Mouse (Mus musculus): ENCODE data around the gene Hoxc9. TPM values are rescaled to one million over a fixed set of nuclear protein-coding genes. Genes with fewer than 3 reads are reported as not detected.

Hoxc9 gene
- not detected in 2 replicates for polyA plus RNA-seq (2014; fragmentation: Nextera tagmentation; extraction: Ambion mirVana)

DNA sequence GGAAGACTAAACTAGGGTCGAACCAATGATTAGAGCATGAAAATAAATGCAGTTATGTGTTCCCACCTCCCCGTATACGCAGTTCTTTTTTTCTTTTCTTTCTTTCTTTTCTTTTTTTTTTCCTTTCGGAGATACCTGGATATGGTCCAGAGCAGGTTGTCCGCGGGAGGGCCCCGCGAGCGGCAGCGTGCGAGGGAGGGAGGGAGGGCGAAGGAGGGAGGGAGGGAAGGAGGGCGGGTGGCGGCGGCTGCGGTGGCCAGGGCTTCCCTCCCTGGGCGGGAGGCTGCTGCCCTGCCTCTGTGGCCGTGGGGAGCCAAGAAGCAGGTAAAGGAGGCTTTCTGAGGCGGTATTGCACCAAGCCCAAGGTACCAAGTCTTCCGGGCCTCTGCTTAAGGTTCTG, at the start of gene Hoxc9:
Gene Hoxc9, plus strand, starts transcription at position 269 of the 400 bp plus-strand sequence.
- Histone ChIP-seq H3K4me1 (ENCODE audit: control insufficient read depth, insufficient read depth, low read length) (no peaks in the 10 kb centered on the region), H3K27me3 (ENCODE audit: control insufficient read depth, insufficient read depth, low read length) (peaks cover 97% of the 10 kb centered on the region), H3K9ac (replicated peaks; ENCODE audit: low read length) (no peak within 1 kb of the TSS), H3K4me3 (ENCODE audit: low read depth, low read length) (no peak within 1 kb of the TSS), H3K27ac (replicated peaks; ENCODE audit: low read depth, low read length) (no peak within 1 kb of the TSS), H3K9me3 (replicated peaks; ENCODE audit: control insufficient read depth, low read length) (no peaks in the 10 kb centered on the region), H3K36me3 (replicated peaks; ENCODE audit: control insufficient read depth, insufficient read depth, low read depth, low read length) (no peaks in the 10 kb centered on the region), H3K4me2 (ENCODE audit: low read depth, low read length) (no peak within 1 kb of the TSS)
- DNase-seq (ENCODE audit: low spot score) (no peak), ATAC-seq (replicated peaks; ENCODE audit: insufficient number of reproducible peaks, low FRiP score, low TSS enrichment, low read depth) (no peak)
- WGBS: 0% methylated on average over 13 of the region's 20 CpGs

DNA sequence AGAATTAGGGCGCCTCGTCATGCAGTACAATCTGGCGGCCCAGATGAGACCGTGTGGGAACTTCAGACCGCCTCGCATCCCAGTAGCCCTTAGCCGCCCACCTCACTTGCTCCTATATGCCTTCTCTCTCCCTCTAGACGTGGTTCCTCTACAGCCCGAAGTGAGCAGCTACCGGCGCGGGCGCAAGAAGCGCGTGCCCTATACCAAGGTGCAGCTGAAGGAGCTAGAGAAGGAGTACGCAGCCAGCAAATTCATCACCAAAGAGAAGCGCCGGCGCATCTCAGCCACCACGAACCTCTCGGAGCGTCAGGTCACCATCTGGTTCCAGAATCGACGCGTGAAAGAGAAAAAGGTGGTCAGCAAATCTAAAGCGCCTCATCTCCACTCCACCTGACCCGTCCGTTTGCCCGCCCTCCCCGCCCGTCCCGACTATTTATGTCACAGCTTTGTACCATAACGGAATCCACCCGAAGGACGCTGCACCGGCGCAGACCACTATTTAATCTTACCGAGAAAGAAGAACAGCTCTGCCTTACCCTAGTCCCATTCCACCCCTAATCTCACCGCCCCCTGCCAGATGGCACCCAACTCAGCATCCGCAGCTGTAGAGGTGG, 49.1 kb upstream of the Hoxc9 start:
- no peak overlapping the region for H3K4me3 ChIP-seq (ENCODE audit: low read depth, low read length)
- no peaks in the 10 kb centered on the region for H3K4me1 ChIP-seq (ENCODE audit: control insufficient read depth, insufficient read depth, low read length)
- no peak for ATAC-seq (replicated peaks; ENCODE audit: insufficient number of reproducible peaks, low FRiP score, low TSS enrichment, low read depth)
- no peak overlapping the region for H3K9ac ChIP-seq (replicated peaks; ENCODE audit: low read length)
- H3K4me2 ChIP-seq (ENCODE audit: low read depth, low read length): no peak overlapping the region
- peaks cover 88% of the 10 kb centered on the region for H3K27me3 ChIP-seq (ENCODE audit: control insufficient read depth, insufficient read depth, low read length)
- H3K36me3 ChIP-seq (replicated peaks; ENCODE audit: control insufficient read depth, insufficient read depth, low read depth, low read length): no peaks in the 10 kb centered on the region
- no peaks in the 10 kb centered on the region for H3K9me3 ChIP-seq (replicated peaks; ENCODE audit: control insufficient read depth, low read length)
- DNase-seq (ENCODE audit: low spot score): no peak
- H3K27ac ChIP-seq (replicated peaks; ENCODE audit: low read depth, low read length): no peak overlapping the region
- WGBS: under 1% methylated on average over 40 of the region's 40 CpGs

DNA sequence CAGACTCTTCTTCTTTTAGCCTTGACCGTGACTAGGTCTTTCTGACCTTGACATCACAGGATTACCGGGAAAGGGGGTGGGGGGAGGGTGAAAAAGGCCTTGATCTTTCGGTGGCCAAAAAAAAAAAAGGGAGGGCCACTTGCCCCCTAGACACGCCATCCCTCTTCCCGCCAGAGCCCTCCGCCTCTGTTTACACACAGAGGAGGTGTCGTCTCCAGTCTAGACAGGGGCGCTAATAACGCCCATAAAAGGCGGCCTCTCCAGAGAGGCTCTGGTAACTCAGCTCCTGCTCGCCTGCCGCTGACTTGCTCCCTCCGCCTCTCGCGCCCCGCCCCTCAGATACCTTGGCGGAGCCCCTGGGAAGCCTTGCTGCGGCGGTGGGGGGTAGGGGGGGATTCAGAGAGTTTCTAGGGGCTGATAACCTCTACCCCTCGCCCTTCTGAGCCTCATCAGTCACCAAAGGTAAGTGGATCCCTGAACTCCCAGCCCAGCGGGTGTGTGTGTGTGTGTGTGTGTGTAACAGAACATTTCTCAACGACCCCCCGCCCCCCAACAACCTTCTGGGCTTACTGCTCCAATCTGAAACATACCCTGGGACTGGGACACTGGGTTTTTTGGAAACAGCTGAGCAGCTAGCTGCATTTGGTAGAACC, 44.4 kb upstream of the Hoxc9 start:
- H3K4me1 ChIP-seq (ENCODE audit: control insufficient read depth, insufficient read depth, low read length): no peaks in the 10 kb centered on the region
- ATAC-seq (replicated peaks; ENCODE audit: insufficient number of reproducible peaks, low FRiP score, low TSS enrichment, low read depth) (0 out of 2 replicates have a peak, but pooled peaks have one; percentile 23), DNase-seq (ENCODE audit: low spot score) (no peak)
- H3K4me2 ChIP-seq (ENCODE audit: low read depth, low read length): no peak overlapping the region
- no peaks in the 10 kb centered on the region for H3K9me3 ChIP-seq (replicated peaks; ENCODE audit: control insufficient read depth, low read length)
- under 1% methylated on average over 23 of the region's 23 CpGs for WGBS
- H3K27ac ChIP-seq (replicated peaks; ENCODE audit: low read depth, low read length): no peak overlapping the region
- no peaks in the 10 kb centered on the region for H3K36me3 ChIP-seq (replicated peaks; ENCODE audit: control insufficient read depth, insufficient read depth, low read depth, low read length)
- no peak overlapping the region for H3K4me3 ChIP-seq (ENCODE audit: low read depth, low read length)
- peaks cover 98% of the 10 kb centered on the region for H3K27me3 ChIP-seq (ENCODE audit: control insufficient read depth, insufficient read depth, low read length)
- no peak overlapping the region for H3K9ac ChIP-seq (replicated peaks; ENCODE audit: low read length)

DNA sequence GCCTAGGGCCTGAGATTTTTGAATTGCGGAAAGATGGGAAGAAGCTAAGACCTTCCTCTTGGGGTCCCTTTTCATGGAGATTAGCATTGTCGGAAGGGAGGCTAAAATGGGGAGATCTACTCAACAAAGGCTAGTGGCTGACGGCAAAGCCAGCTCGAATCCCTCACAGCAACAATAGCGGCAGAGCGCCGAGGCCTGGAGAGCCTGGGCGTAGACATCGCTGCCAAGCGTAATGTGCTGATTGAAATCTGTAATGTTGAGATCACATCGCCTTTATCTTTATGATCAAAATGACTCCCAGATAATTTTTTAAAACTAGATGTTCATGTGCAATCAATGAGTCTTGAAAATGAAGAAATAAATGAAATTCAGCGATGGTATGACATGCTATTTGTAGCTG, 41.8 kb upstream of the Hoxc9 start:
- H3K27ac ChIP-seq (replicated peaks; ENCODE audit: low read depth, low read length): no peak overlapping the region
- DNase-seq (ENCODE audit: low spot score): no peak
- no peak for ATAC-seq (replicated peaks; ENCODE audit: insufficient number of reproducible peaks, low FRiP score, low TSS enrichment, low read depth)
- no peak overlapping the region for H3K4me2 ChIP-seq (ENCODE audit: low read depth, low read length)
- no peaks in the 10 kb centered on the region for H3K4me1 ChIP-seq (ENCODE audit: control insufficient read depth, insufficient read depth, low read length)
- no peak overlapping the region for H3K4me3 ChIP-seq (ENCODE audit: low read depth, low read length)
- H3K9me3 ChIP-seq (replicated peaks; ENCODE audit: control insufficient read depth, low read length): no peaks in the 10 kb centered on the region
- under 1% methylated on average over 12 of the region's 12 CpGs for WGBS
- H3K36me3 ChIP-seq (replicated peaks; ENCODE audit: control insufficient read depth, insufficient read depth, low read depth, low read length): no peaks in the 10 kb centered on the region
- H3K9ac ChIP-seq (replicated peaks; ENCODE audit: low read length): no peak overlapping the region
- peaks cover 97% of the 10 kb centered on the region for H3K27me3 ChIP-seq (ENCODE audit: control insufficient read depth, insufficient read depth, low read length)

DNA sequence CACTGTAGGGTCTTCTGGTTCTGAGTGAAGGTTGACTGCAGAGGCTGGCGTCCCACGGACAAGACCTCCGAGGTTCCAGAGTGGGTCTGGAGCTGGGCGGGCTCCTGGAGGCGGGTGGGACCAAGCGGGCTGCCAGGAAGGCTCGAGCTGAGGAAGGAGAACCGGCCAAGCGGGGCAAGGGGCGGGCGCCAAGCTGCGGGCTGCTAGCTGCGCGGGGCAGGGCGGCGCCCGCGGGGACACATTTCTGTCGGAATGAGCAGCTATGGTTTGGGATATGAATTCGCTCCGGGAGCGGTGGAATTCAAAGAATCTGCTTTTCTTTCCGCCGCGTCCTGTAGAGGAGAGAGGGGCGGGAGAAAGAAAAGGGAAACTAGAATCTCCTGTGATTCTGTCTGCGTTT, 41.3 kb upstream of the Hoxc9 start:
- ATAC-seq (replicated peaks; ENCODE audit: insufficient number of reproducible peaks, low FRiP score, low TSS enrichment, low read depth) (no peak), DNase-seq (ENCODE audit: low spot score) (no peak)
- no peaks in the 10 kb centered on the region for H3K36me3 ChIP-seq (replicated peaks; ENCODE audit: control insufficient read depth, insufficient read depth, low read depth, low read length)
- H3K9me3 ChIP-seq (replicated peaks; ENCODE audit: control insufficient read depth, low read length): no peaks in the 10 kb centered on the region
- no peak overlapping the region for H3K4me2 ChIP-seq (ENCODE audit: low read depth, low read length)
- H3K4me1 ChIP-seq (ENCODE audit: control insufficient read depth, insufficient read depth, low read length): no peaks in the 10 kb centered on the region
- WGBS: 0% methylated on average over 26 of the region's 27 CpGs
- H3K9ac ChIP-seq (replicated peaks; ENCODE audit: low read length): no peak overlapping the region
- no peak overlapping the region for H3K4me3 ChIP-seq (ENCODE audit: low read depth, low read length)
- peaks cover 97% of the 10 kb centered on the region for H3K27me3 ChIP-seq (ENCODE audit: control insufficient read depth, insufficient read depth, low read length)
- no peak overlapping the region for H3K27ac ChIP-seq (replicated peaks; ENCODE audit: low read depth, low read length)

DNA sequence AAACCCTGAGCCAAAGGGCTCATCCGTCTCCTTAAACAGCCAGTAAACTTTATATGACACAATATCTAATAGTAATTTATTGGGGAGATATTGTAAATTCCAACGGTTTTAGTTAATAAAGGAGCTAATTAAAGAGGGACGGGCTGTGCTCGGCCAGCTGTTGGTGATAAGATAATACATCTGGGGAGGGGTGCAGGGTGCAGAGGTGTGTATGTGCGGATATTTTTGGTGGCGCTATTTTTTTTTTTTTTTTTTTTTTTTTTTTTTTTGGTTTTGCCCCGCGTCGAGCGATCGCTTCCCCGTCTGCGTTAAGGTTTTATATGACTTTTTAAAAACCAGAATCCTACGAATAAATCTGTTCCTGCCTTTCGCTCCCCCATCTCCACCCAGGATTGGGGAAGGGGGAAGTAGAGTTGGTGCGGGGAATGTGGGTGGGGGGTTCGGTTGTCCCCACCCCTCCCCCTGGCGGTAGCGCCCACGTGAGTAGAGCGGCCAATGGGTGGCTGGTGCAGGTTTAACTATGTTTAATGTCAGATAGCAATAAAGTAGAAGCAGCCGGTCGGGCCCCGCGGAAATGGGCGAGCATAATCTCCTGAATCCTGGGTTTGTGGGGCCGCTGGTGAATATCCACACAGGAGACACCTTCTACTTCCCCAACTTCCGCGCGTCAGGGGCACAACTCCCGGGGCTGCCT, 39.8 kb upstream of the Hoxc9 start, which contains the start of gene Hoxc12:
Gene Hoxc12, plus strand, starts transcription at position 479 of the 694 bp plus-strand sequence.
- H3K4me3 ChIP-seq (ENCODE audit: low read depth, low read length): no peak within 1 kb of the TSS
- no peaks in the 10 kb centered on the region for H3K4me1 ChIP-seq (ENCODE audit: control insufficient read depth, insufficient read depth, low read length)
- no peaks in the 10 kb centered on the region for H3K36me3 ChIP-seq (replicated peaks; ENCODE audit: control insufficient read depth, insufficient read depth, low read depth, low read length)
- H3K27me3 ChIP-seq (ENCODE audit: control insufficient read depth, insufficient read depth, low read length): peaks cover 97% of the 10 kb centered on the region
- no peak within 1 kb of the TSS for H3K9ac ChIP-seq (replicated peaks; ENCODE audit: low read length)
- no peaks in the 10 kb centered on the region for H3K9me3 ChIP-seq (replicated peaks; ENCODE audit: control insufficient read depth, low read length)
- ATAC-seq (replicated peaks; ENCODE audit: insufficient number of reproducible peaks, low FRiP score, low TSS enrichment, low read depth): no peak
- DNase-seq (ENCODE audit: low spot score): no peak
- H3K4me2 ChIP-seq (ENCODE audit: low read depth, low read length): no peak within 1 kb of the TSS
- no peak within 1 kb of the TSS for H3K27ac ChIP-seq (replicated peaks; ENCODE audit: low read depth, low read length)
- 2% methylated on average over 31 of the region's 31 CpGs for WGBS

DNA sequence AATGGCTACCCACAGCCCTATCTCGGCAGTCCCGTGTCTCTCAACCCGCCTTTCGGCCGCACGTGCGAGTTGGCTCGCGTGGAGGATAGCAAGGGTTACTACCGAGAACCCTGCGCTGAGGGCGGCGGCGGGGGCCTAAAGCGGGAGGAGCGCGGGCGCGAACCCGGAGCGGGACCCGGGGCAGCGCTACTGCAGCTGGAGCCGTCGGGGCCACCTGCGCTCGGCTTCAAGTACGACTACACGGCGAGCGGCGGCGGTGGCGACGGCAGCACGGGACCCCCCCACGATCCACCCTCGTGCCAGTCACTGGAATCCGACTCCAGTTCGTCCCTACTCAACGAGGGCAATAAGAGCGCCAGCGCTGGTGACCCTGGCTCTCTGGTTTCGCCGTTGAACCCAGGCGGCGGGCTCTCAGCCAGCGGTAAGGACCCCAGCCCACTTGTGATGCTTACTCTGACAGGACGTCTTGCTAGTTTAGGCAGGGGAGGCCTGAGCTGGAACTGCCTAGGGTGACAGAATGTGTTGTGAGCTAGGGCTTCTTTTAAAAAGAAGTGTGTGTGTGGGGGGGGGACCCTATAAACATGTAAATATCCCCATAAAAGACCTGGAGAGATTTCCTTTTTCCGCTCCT, 39.1 kb upstream of the Hoxc9 start:
- ATAC-seq (replicated peaks; ENCODE audit: insufficient number of reproducible peaks, low FRiP score, low TSS enrichment, low read depth): no peak
- peaks cover 97% of the 10 kb centered on the region for H3K27me3 ChIP-seq (ENCODE audit: control insufficient read depth, insufficient read depth, low read length)

More for the DNA sequence above, 39.1 kb upstream of the Hoxc9 start:
- Histone ChIP-seq H3K36me3 (replicated peaks; ENCODE audit: control insufficient read depth, insufficient read depth, low read depth, low read length) (no peaks in the 10 kb centered on the region), H3K4me1 (ENCODE audit: control insufficient read depth, insufficient read depth, low read length) (no peaks in the 10 kb centered on the region), H3K9me3 (replicated peaks; ENCODE audit: control insufficient read depth, low read length) (no peaks in the 10 kb centered on the region), H3K27ac (replicated peaks; ENCODE audit: low read depth, low read length) (no peak overlapping the region), H3K4me3 (ENCODE audit: low read depth, low read length) (no peak overlapping the region), H3K4me2 (ENCODE audit: low read depth, low read length) (no peak overlapping the region), H3K9ac (replicated peaks; ENCODE audit: low read length) (no peak overlapping the region)
- no peak for DNase-seq (ENCODE audit: low spot score)
- under 1% methylated on average over 50 of the region's 50 CpGs for WGBS

Data from embryonic facial prominence, embryonic 11.5 days (tissue).